Mouse (Mus musculus): ENCODE results near the gene Zfp704.

The Zfp704 gene

GRCm38 (mm10) chr3:9518936-9519335 lies 90.9 kb downstream of the Zfp704 start:
- no peak for DNase-seq (ENCODE audit: low spot score)

DNA sequence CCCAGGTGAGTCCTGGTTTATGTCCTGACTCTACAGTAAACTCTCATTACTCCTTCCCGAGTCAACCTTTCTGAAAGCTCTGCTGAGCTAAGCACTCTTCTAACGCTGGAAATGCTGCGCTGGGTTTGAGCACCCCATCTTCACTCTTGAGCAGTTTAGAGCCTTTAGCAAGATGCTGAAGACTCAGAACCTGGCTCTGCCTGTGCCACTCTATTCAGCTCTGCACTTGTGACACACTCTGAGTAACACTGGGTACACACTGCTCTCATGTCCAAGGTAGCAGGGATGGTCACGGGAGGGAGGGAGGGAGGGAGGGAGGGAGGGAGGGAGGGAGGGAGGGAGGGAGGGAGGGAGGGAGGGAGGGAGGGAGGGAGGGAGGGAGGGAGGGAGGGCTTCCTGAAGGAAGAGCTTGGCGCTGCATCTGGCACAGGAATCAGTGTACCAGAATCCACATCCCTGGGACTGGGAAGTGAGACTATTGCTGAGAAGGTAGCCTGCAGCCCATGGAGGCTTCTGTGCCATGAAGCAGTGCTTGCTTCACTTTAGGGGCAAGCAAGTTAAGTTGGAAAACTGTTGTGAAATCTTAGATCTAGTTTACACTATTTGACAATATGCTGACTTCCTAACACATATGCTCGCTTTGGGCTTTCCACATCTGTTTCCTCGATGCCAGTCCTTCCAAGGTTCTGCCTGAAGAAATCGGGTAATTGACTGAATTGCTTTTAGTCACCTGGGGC lies 93.6 kb downstream of the Zfp704 start:
- DNase-seq (ENCODE audit: low spot score), result no peak

DNA sequence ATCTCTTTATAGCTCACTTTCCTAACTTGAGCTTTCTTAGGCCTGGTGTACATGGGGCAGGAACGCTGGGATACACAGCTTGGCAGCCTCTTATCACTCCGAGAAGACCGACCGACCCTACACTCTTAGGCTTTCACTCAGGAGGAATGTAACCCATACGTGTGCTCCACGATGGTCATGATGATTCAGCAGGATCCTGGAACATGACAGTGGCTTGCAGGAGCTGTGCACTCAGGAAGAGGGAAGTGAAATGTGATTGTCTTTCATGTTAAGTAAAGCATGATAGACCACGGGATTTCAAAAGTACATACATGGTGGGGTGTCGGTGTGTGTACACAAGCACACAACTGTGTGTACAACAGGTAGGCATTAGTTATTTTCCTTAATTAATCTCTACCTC lies 94.4 kb downstream of the Zfp704 start:
- DNase-seq (ENCODE audit: low spot score), result no peak

- DNase-seq (ENCODE audit: low spot score), result no peak
Observed at GRCm38 (mm10) chr3:9513703-9514110, 96.2 kb downstream of the Zfp704 start.

- DNase-seq (ENCODE audit: low spot score), result no peak
Observed at GRCm38 (mm10) chr3:9512199-9512598, 97.7 kb downstream of the Zfp704 start.

DNA sequence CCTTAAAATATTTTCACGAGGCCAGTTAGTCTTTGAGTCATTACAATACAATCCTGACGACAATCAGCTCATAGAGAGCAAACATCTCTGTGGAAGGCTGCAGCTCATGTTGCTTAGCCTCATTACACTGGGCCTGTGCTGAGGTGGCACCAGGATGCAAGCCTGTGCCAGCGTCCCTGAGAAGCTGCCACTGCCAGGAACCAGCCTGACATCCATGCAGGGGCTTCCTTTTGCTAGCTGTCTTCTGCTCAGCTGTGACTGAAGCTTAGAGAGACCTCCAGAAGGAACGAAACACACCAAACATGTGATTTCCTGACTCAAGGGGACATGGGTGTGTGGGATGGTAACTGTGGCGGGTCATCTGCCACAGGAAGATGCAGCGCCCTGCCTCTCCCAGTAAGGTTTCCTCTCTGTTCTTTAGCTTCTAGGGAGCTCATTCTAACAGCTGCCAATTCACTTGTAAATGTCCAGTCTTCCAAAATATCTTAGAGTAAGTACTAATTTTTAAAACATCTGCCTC lies 104.1 kb downstream of the Zfp704 start:
- DNase-seq (ENCODE audit: low spot score), result no peak

DNA sequence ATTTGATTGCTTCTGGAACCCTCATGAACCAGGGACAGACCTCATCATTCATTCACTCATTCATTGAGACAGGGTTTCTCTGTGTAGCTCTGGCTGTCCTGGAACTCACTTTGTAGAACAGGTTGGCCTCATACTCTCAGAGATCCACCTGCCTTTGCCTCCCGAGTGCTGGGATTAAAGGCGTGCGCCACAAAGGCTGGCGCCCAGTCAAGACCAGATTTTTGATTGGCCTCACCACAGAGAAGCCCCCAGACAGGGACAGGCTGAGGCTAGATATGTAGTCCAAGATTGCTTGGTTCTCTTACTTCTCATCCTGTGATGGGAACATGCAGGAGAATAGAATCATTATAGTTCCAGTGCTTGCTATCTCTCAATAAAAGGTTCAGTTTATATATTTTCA lies 105.5 kb downstream of the Zfp704 start:
- no peak for DNase-seq (ENCODE audit: low spot score)

GRCm38 (mm10) chr3:9500725-9501124 lies 109.2 kb downstream of the Zfp704 start:
- DNase-seq (ENCODE audit: low spot score), result peak; percentile 66

GRCm38 (mm10) chr3:9499994-9500553 lies 109.8 kb downstream of the Zfp704 start:
- no peak for DNase-seq (ENCODE audit: low spot score)

DNA sequence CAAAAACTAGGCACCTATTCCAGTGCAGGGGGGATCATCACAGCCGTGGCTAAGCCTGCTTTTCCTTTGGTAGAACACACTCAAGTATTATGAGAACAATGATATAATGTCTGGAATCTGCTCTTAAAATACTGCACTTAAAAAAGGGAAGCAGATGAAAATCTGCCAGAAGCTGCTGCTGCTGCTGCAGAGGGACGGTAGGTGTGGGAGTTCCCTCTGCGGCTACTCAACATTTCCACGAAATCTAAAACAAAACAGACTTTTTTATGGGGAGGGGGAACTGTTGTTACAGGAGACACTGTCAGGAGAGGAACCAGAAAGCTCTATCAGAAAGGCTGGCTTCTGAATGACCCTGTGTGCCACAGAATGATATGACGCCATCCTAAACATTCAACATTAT lies 110.4 kb downstream of the Zfp704 start:
- DNase-seq (ENCODE audit: low spot score), result no peak

- DNase-seq (ENCODE audit: low spot score), result no peak
Observed at GRCm38 (mm10) chr3:9497260-9497659, 112.6 kb downstream of the Zfp704 start.

- no peak for DNase-seq (ENCODE audit: low spot score)
Observed at GRCm38 (mm10) chr3:9491766-9492283, 118.1 kb downstream of the Zfp704 start.

GRCm38 (mm10) chr3:9487644-9488043 lies 122.2 kb downstream of the Zfp704 start:
- DNase-seq (ENCODE audit: low spot score), result no peak

- DNase-seq (ENCODE audit: low spot score), result no peak
Observed at GRCm38 (mm10) chr3:9485506-9485905, 124.4 kb downstream of the Zfp704 start.

GRCm38 (mm10) chr3:9481956-9482355 lies 127.9 kb downstream of the Zfp704 start:
- DNase-seq (ENCODE audit: low spot score), result no peak

GRCm38 (mm10) chr3:9481358-9481757 lies 128.5 kb downstream of the Zfp704 start:
- no peak for DNase-seq (ENCODE audit: low spot score)

DNA sequence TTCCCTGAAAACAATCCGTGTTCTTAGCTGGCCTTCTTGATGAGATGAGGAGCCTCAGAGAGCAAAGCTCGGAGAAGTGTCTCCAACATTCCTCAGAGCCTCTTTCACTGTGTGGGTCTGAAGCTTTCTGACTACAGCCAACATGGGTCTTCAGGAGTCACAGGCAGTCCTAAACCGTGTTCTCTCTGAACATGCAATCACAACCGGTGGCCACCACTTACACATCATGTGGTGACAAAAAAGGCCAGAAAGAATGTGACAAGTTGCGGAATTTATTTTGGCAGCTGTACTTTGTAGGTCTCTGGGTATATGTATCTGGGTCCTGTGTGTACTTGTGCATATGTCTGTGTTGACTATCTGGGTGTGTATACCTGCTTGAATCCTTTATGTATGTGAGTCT lies 128.9 kb downstream of the Zfp704 start:
- no peak for DNase-seq (ENCODE audit: low spot score)

- DNase-seq (ENCODE audit: low spot score), result no peak
Observed at GRCm38 (mm10) chr3:9477386-9477785, 132.5 kb downstream of the Zfp704 start.

DNA sequence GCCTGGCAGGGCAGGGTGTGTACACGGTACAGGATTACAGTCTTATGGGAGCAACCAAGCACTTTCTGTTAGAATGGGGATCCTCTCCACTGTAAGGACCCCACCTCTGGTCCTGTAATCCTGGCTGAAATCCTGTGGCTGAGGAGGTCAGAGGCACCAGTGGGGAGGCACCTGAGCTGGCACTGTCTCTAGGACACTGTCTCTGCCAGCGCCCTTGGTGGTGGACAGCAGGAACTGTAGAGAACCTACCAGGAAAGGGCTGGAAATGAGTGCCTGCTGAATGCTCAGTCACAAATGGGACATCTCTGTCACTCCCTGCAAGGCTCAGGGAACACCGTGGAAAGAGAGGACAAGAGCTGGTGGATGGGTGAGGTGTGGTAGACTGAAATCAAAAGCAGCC lies 133.5 kb downstream of the Zfp704 start:
- DNase-seq (ENCODE audit: low spot score), result no peak

GRCm38 (mm10) chr3:9475501-9475900 lies 134.4 kb downstream of the Zfp704 start:
- DNase-seq (ENCODE audit: low spot score), result no peak

GRCm38 (mm10) chr3:9474331-9474730 lies 135.6 kb downstream of the Zfp704 start:
- DNase-seq (ENCODE audit: low spot score), result no peak

GRCm38 (mm10) chr3:9466287-9466686 lies 143.6 kb downstream of the Zfp704 start:
- DNase-seq (ENCODE audit: low spot score), result peak; percentile 55

- no peak for DNase-seq (ENCODE audit: low spot score)
Observed at GRCm38 (mm10) chr3:9465731-9466130, 144.2 kb downstream of the Zfp704 start.

- DNase-seq (ENCODE audit: low spot score), result no peak
Observed at GRCm38 (mm10) chr3:9461660-9462059, 148.2 kb downstream of the Zfp704 start.

Measured in urinary bladder, postnatal 25 days (tissue).